Mouse (Mus musculus) neural tube, embryonic 12.5 days (tissue): Measurements from ENCODE around the gene Tmem239. TPM values are rescaled to one million over a fixed set of nuclear protein-coding genes. Genes with fewer than 3 reads are reported as not detected.
A peak's percentile ranks its signal among the peaks of the same experiment; 100 is the strongest.
"Not testable (repeated sequence)": the region's sequence is repeated elsewhere in the genome, so short reads cannot be mapped to it uniquely, and the experiment has no call there.

Experiments
- ATAC-seq: fragments of 200-750 bp; cut with Nextera tagmentation; 2 replicates; pipeline ENCODE4 v1.8.0; 2017; ENCODE audit warnings: low read depth, mild to moderate bottlenecking, moderate TSS enrichment, moderate library complexity; ENCODE audit not compliant: low FRiP score
- H3K27ac ChIP-seq: fragments of 300-500 bp; sonication (generic); 2 replicates; pipeline ENCODE4 v1.5.1; 2016
- H3K27me3 ChIP-seq: fragments of 300-500 bp; sonication (generic); replicated peaks from 2 replicates; pipeline ENCODE4 v1.6.1; 2016; ENCODE audit warnings: mild to moderate bottlenecking
- H3K36me3 ChIP-seq: fragments of 300-500 bp; sonication (generic); 2 replicates; pipeline ENCODE4 v1.6.1; 2016; ENCODE audit warnings: mild to moderate bottlenecking
- H3K4me1 ChIP-seq: fragments of 300-500 bp; sonication (generic); 2 replicates; pipeline ENCODE4 v1.6.1; 2016
- H3K4me2 ChIP-seq: fragments of 300-500 bp; sonication (generic); replicated peaks from 2 replicates; pipeline ENCODE4 v1.6.1; 2016; ENCODE audit warnings: mild to moderate bottlenecking
- H3K4me3 ChIP-seq: fragments of 300-500 bp; sonication (generic); 2 replicates; pipeline ENCODE4 v1.5.1; 2016
- H3K9ac ChIP-seq: fragments of 300-500 bp; sonication (generic); 2 replicates; pipeline ENCODE4 v1.6.1; 2016; ENCODE audit warnings: mild to moderate bottlenecking
- H3K9me3 ChIP-seq: fragments of 300-500 bp; sonication (generic); 2 replicates; pipeline ENCODE4 v1.6.1; 2016; ENCODE audit warnings: mild to moderate bottlenecking
- WGBS: fragments of 180-500 bp; shearing (Covaris S2); methylation state at CpG from one replicate; pipeline ENCODE4 v1.1.7; 2016; 5-methylcytosine and 5-hydroxymethylcytosine counted together
- polyA plus RNA-seq: library from polyadenylated mRNA; unstranded; fragments of >200 nt; fragmentation: Nextera tagmentation; extraction: Ambion mirVana; gene quantifications from 2 replicates; pipeline ENCODE4 v1.2.1, GENCODE M21; 2016

Tmem239 gene
- not detected in 2 replicates for polyA plus RNA-seq

- Histone ChIP-seq H3K4me2 (no peak within 1 kb of the TSS), H3K36me3 (no peaks in the 10 kb centered on the region), H3K27me3 (no peaks in the 10 kb centered on the region), H3K27ac (no peak within 1 kb of the TSS), H3K4me1 (no peaks in the 10 kb centered on the region), H3K9ac (no peak within 1 kb of the TSS), H3K4me3 (no peak within 1 kb of the TSS), H3K9me3 (no peaks in the 10 kb centered on the region)
- WGBS = 83% methylated on average over 2 of the region's 2 CpGs
- no peak for ATAC-seq
Observed at GRCm38 (mm10) chr2:130406178-130406577, at the start of gene Tmem239. Tmem239 (plus strand) TSS chr2:130406478.

- ATAC-seq = no peak
- Histone ChIP-seq H3K27ac (no peak overlapping the region), H3K27me3 (peaks cover 38% of the 10 kb centered on the region), H3K4me1 (peaks cover 10% of the 10 kb centered on the region; the same call in 1 of the 2 replicates), H3K9ac (no peak overlapping the region), H3K4me2 (no peak overlapping the region), H3K36me3 (no peaks in the 10 kb centered on the region), H3K9me3 (no peaks in the 10 kb centered on the region), H3K4me3 (no peak overlapping the region)
- 91% methylated on average over 5 of the region's 5 CpGs for WGBS
Observed at GRCm38 (mm10) chr2:130357551-130357950, 48.7 kb upstream of the Tmem239 start.

GRCm38 (mm10) chr2:130358852-130359251 is 47.4 kb upstream of the Tmem239 start:
- no peak overlapping the region for H3K9ac ChIP-seq
- ATAC-seq = no peak
- no peak overlapping the region for H3K4me3 ChIP-seq
- H3K27me3 ChIP-seq = peaks cover 51% of the 10 kb centered on the region
- peaks cover 10% of the 10 kb centered on the region; the same call in 1 of the 2 replicates for H3K4me1 ChIP-seq
- H3K36me3 ChIP-seq = no peaks in the 10 kb centered on the region
- 23% methylated on average over 5 of the region's 5 CpGs for WGBS
- H3K27ac ChIP-seq = no peak overlapping the region
- no peaks in the 10 kb centered on the region for H3K9me3 ChIP-seq
- no peak overlapping the region for H3K4me2 ChIP-seq

GRCm38 (mm10) chr2:130362511-130363026 is 43.7 kb upstream of the Tmem239 start:
- H3K9ac ChIP-seq = no peak overlapping the region

GRCm38 (mm10) chr2:130365211-130366094 is 40.8 kb upstream of the Tmem239 start:
- H3K4me1 ChIP-seq = peaks cover 16% of the 10 kb centered on the region; the same call in 1 of the 2 replicates
- no peak overlapping the region for H3K27ac ChIP-seq
- no peaks in the 10 kb centered on the region for H3K9me3 ChIP-seq
- 9% methylated on average over 30 of the region's 30 CpGs for WGBS
- no peaks in the 10 kb centered on the region for H3K36me3 ChIP-seq
- H3K4me2 ChIP-seq = peak overlapping the region; percentile 58
- H3K4me3 ChIP-seq = peak overlapping the region; percentile 16; the same call in 1 of the 2 replicates
- H3K27me3 ChIP-seq = peaks cover 36% of the 10 kb centered on the region
- ATAC-seq = peak; percentile 25; the same call in 1 of the 2 replicates
- 0 out of 2 replicates have a peak overlapping the region, but pooled peaks have one; percentile 14 for H3K9ac ChIP-seq

More at GRCm38 (mm10) chr2:130362511-130363026, 43.7 kb upstream of the Tmem239 start:
- Histone ChIP-seq H3K36me3 (no peaks in the 10 kb centered on the region), H3K4me3 (no peak overlapping the region), H3K27me3 (peaks cover 53% of the 10 kb centered on the region), H3K4me2 (no peak overlapping the region), H3K27ac (no peak overlapping the region), H3K4me1 (peaks cover 16% of the 10 kb centered on the region; the same call in 1 of the 2 replicates), H3K9me3 (no peaks in the 10 kb centered on the region)
- WGBS = 4% methylated on average over 14 of the region's 14 CpGs
- ATAC-seq = 0 out of 2 replicates have a peak, but pooled peaks have one; percentile 37

- Histone ChIP-seq H3K4me1 (peaks cover 7% of the 10 kb centered on the region; the same call in 1 of the 2 replicates), H3K9ac (no peak overlapping the region), H3K9me3 (no peaks in the 10 kb centered on the region), H3K4me3 (no peak overlapping the region), H3K27me3 (peaks cover 17% of the 10 kb centered on the region), H3K27ac (no peak overlapping the region), H3K4me2 (no peak overlapping the region), H3K36me3 (no peaks in the 10 kb centered on the region)
- 72% methylated on average over 4 of the region's 4 CpGs for WGBS
- no peak for ATAC-seq
Observed at GRCm38 (mm10) chr2:130367386-130367785, 38.9 kb upstream of the Tmem239 start.

- ATAC-seq, H3K27me3 ChIP-seq, H3K4me3 ChIP-seq: not testable (repeated sequence)
Observed at GRCm38 (mm10) chr2:130373026-130373425, 33.3 kb upstream of the Tmem239 start.

GRCm38 (mm10) chr2:130374951-130375350 is 31.3 kb upstream of the Tmem239 start:
- ATAC-seq = no peak
- H3K27ac ChIP-seq = no peak overlapping the region
- no peaks in the 10 kb centered on the region for H3K9me3 ChIP-seq
- no peaks in the 10 kb centered on the region for H3K27me3 ChIP-seq
- H3K4me2 ChIP-seq = no peak overlapping the region
- H3K36me3 ChIP-seq = no peaks in the 10 kb centered on the region
- WGBS = 85% methylated on average over 4 of the region's 4 CpGs
- no peak overlapping the region for H3K9ac ChIP-seq
- H3K4me1 ChIP-seq = no peaks in the 10 kb centered on the region
- no peak overlapping the region for H3K4me3 ChIP-seq

More at GRCm38 (mm10) chr2:130373026-130373425, 33.3 kb upstream of the Tmem239 start:
- not testable (repeated sequence) for H3K9me3 ChIP-seq, H3K9ac ChIP-seq, H3K4me2 ChIP-seq, H3K27ac ChIP-seq, H3K4me1 ChIP-seq, H3K36me3 ChIP-seq
- 50% methylated on average over 1 of the region's 1 CpGs for WGBS

- no peaks in the 10 kb centered on the region for H3K27me3 ChIP-seq
- H3K9me3 ChIP-seq = no peaks in the 10 kb centered on the region
- no peak overlapping the region for H3K4me3 ChIP-seq
- no peak overlapping the region for H3K27ac ChIP-seq
- no peaks in the 10 kb centered on the region for H3K4me1 ChIP-seq
- H3K4me2 ChIP-seq = no peak overlapping the region
- WGBS = 42% methylated on average over 3 of the region's 3 CpGs
- no peak for ATAC-seq
- H3K9ac ChIP-seq = no peak overlapping the region
- no peaks in the 10 kb centered on the region for H3K36me3 ChIP-seq
Observed at GRCm38 (mm10) chr2:130383205-130383604, 23.1 kb upstream of the Tmem239 start.

- no peak for ATAC-seq
- H3K9ac ChIP-seq = no peak overlapping the region
- WGBS = 76% methylated on average over 6 of the region's 6 CpGs
- H3K4me1 ChIP-seq = no peaks in the 10 kb centered on the region
- no peaks in the 10 kb centered on the region for H3K27me3 ChIP-seq
- H3K4me3 ChIP-seq = no peak overlapping the region
- no peak overlapping the region for H3K4me2 ChIP-seq
- H3K9me3 ChIP-seq = no peaks in the 10 kb centered on the region
- H3K36me3 ChIP-seq = no peaks in the 10 kb centered on the region
- no peak overlapping the region for H3K27ac ChIP-seq
Observed at GRCm38 (mm10) chr2:130383895-130384294, 22.4 kb upstream of the Tmem239 start.

GRCm38 (mm10) chr2:130386212-130386611 is 20.1 kb upstream of the Tmem239 start:
- H3K27ac ChIP-seq = no peak overlapping the region
- 67% methylated on average over 1 of the region's 1 CpGs for WGBS
- H3K27me3 ChIP-seq = no peaks in the 10 kb centered on the region
- no peaks in the 10 kb centered on the region for H3K9me3 ChIP-seq
- ATAC-seq = no peak
- no peaks in the 10 kb centered on the region for H3K4me1 ChIP-seq
- H3K4me2 ChIP-seq = no peak overlapping the region
- no peak overlapping the region for H3K9ac ChIP-seq
- H3K36me3 ChIP-seq = peaks cover 4% of the 10 kb centered on the region; the same call in 1 of the 2 replicates
- H3K4me3 ChIP-seq = no peak overlapping the region

GRCm38 (mm10) chr2:130388796-130389195 is 17.5 kb upstream of the Tmem239 start:
- Histone ChIP-seq H3K4me1 (no peaks in the 10 kb centered on the region), H3K36me3 (peaks cover 4% of the 10 kb centered on the region; the same call in 1 of the 2 replicates), H3K9me3 (no peaks in the 10 kb centered on the region), H3K27ac (no peak overlapping the region), H3K27me3 (no peaks in the 10 kb centered on the region), H3K9ac (no peak overlapping the region), H3K4me2 (no peak overlapping the region), H3K4me3 (no peak overlapping the region)
- ATAC-seq = no peak
- WGBS = 77% methylated on average over 2 of the region's 2 CpGs
